Mouse (Mus musculus): ENCODE measurements at regions not wholly inside any gene's neighbourhood (a gene's known extent, or its start where the extent isn't known, plus 50 kb on each side); places are given as distances from the start of the nearest gene placed in this dataset.
"Not testable (repeated sequence)": the region's sequence is repeated elsewhere in the genome, so short reads cannot be mapped to it uniquely, and the experiment has no call there.

- no peaks in the 10 kb centered on the region for H3K27me3 ChIP-seq (replicated peaks)
- no peaks in the 10 kb centered on the region for H3K9me3 ChIP-seq
- H3K4me3 ChIP-seq (replicated peaks) = no peak overlapping the region
- H3K27ac ChIP-seq = no peak overlapping the region
- H3K9ac ChIP-seq = no peak overlapping the region
- no peaks in the 10 kb centered on the region for H3K4me1 ChIP-seq (replicated peaks)
- ATAC-seq = no peak
- no peak overlapping the region for H3K4me2 ChIP-seq (replicated peaks)
- 61% methylated on average over 5 of the region's 5 CpGs for WGBS
- H3K36me3 ChIP-seq = no peaks in the 10 kb centered on the region
Measured at GRCm38 (mm10) chr10:37760542-37761367, 622.0 kb upstream of the Marcks start.

GRCm38 (mm10) chr10:37741581-37741980 lies 602.9 kb upstream of the Marcks start:
- H3K36me3 ChIP-seq = no peaks in the 10 kb centered on the region
- H3K4me3 ChIP-seq (replicated peaks) = no peak overlapping the region
- H3K4me2 ChIP-seq (replicated peaks) = no peak overlapping the region
- ATAC-seq = no peak
- 26% methylated on average over 2 of the region's 2 CpGs for WGBS
- H3K27ac ChIP-seq = no peak overlapping the region
- H3K4me1 ChIP-seq (replicated peaks) = no peaks in the 10 kb centered on the region
- H3K9me3 ChIP-seq = no peaks in the 10 kb centered on the region
- H3K9ac ChIP-seq = no peak overlapping the region
- no peaks in the 10 kb centered on the region for H3K27me3 ChIP-seq (replicated peaks)

GRCm38 (mm10) chr10:37739024-37739423 lies 600.3 kb upstream of the Marcks start:
- Histone ChIP-seq H3K9me3 (no peaks in the 10 kb centered on the region), H3K4me3 (replicated peaks) (no peak overlapping the region), H3K27ac (no peak overlapping the region), H3K27me3 (replicated peaks) (no peaks in the 10 kb centered on the region), H3K4me1 (replicated peaks) (no peaks in the 10 kb centered on the region), H3K9ac (no peak overlapping the region), H3K36me3 (no peaks in the 10 kb centered on the region), H3K4me2 (replicated peaks) (no peak overlapping the region)
- no peak for ATAC-seq
- 51% methylated on average over 2 of the region's 2 CpGs for WGBS

- Histone ChIP-seq H3K4me2 (replicated peaks) (no peak overlapping the region), H3K4me1 (replicated peaks) (no peaks in the 10 kb centered on the region), H3K4me3 (replicated peaks) (no peak overlapping the region), H3K27ac (no peak overlapping the region), H3K27me3 (replicated peaks) (no peaks in the 10 kb centered on the region), H3K9me3 (no peaks in the 10 kb centered on the region), H3K36me3 (no peaks in the 10 kb centered on the region), H3K9ac (no peak overlapping the region)
- no peak for ATAC-seq
- 58% methylated on average over 4 of the region's 4 CpGs for WGBS
Measured at GRCm38 (mm10) chr10:37725609-37726008, 586.9 kb upstream of the Marcks start.

DNA sequence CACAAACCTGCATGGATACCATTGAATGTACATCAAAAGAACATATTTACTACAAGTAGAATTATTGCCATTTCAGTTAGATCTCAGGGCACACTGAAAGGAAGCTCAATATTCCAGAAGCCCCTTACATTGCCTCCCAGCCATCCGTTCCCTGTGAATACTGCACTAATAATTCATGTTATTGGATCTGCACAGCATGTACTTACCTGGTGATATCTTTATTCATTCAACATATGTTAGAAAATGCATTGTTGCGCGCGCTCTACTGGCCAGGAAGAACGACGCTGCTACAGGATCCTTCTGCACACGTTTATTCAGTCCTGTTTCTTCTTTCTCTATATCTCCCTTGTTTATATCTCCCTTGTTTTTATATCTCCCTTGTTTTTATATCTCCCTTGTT lies 586.3 kb upstream of the Marcks start:
- not testable (repeated sequence) for ATAC-seq; H3K4me3 ChIP-seq (replicated peaks); H3K27ac ChIP-seq; H3K4me1 ChIP-seq (replicated peaks); H3K27me3 ChIP-seq (replicated peaks); H3K9me3 ChIP-seq; H3K4me2 ChIP-seq (replicated peaks); H3K36me3 ChIP-seq; H3K9ac ChIP-seq
- 76% methylated on average over 7 of the region's 7 CpGs for WGBS

DNA sequence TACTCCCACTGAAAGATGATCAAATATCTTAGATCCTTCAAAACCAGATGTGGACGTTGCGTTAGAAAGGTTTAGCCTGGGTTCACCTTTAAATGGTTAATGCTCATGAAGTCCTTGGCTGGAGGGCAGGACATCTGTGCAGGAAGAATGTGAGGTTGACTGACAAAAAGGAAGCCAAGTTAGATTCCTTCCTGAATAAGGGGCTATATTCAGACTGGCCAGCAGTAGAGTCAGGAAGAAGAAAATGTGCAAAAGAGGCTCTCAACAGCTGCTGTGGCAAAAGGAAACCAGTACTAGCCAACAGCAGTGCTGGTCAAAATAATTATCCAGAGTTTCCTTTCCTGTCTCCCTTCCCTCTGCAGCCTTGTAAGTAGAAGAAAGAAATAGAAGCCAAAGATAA lies 582.0 kb upstream of the Marcks start:
- Histone ChIP-seq H3K27me3 (replicated peaks) (no peaks in the 10 kb centered on the region), H3K27ac (no peak overlapping the region), H3K4me3 (replicated peaks) (no peak overlapping the region), H3K36me3 (no peaks in the 10 kb centered on the region), H3K4me2 (replicated peaks) (no peak overlapping the region), H3K9ac (no peak overlapping the region), H3K9me3 (no peaks in the 10 kb centered on the region), H3K4me1 (replicated peaks) (no peaks in the 10 kb centered on the region)
- no peak for ATAC-seq
- 77% methylated on average over 2 of the region's 2 CpGs for WGBS

GRCm38 (mm10) chr10:37716946-37717345 lies 578.2 kb upstream of the Marcks start:
- no peak overlapping the region for H3K27ac ChIP-seq
- no peaks in the 10 kb centered on the region for H3K9me3 ChIP-seq
- no peaks in the 10 kb centered on the region for H3K36me3 ChIP-seq
- no peak overlapping the region for H3K9ac ChIP-seq
- no peaks in the 10 kb centered on the region for H3K4me1 ChIP-seq (replicated peaks)
- no peak overlapping the region for H3K4me3 ChIP-seq (replicated peaks)
- no peak overlapping the region for H3K4me2 ChIP-seq (replicated peaks)
- no peak for ATAC-seq
- no peaks in the 10 kb centered on the region for H3K27me3 ChIP-seq (replicated peaks)

- H3K9ac ChIP-seq = no peak overlapping the region
- no peaks in the 10 kb centered on the region for H3K9me3 ChIP-seq
- no peak for ATAC-seq
- no peaks in the 10 kb centered on the region for H3K27me3 ChIP-seq (replicated peaks)
- no peak overlapping the region for H3K27ac ChIP-seq
- no peak overlapping the region for H3K4me3 ChIP-seq (replicated peaks)
- H3K4me2 ChIP-seq (replicated peaks) = no peak overlapping the region
- no peaks in the 10 kb centered on the region for H3K36me3 ChIP-seq
- H3K4me1 ChIP-seq (replicated peaks) = no peaks in the 10 kb centered on the region
Measured at GRCm38 (mm10) chr10:37711459-37711858, 572.7 kb upstream of the Marcks start.

DNA sequence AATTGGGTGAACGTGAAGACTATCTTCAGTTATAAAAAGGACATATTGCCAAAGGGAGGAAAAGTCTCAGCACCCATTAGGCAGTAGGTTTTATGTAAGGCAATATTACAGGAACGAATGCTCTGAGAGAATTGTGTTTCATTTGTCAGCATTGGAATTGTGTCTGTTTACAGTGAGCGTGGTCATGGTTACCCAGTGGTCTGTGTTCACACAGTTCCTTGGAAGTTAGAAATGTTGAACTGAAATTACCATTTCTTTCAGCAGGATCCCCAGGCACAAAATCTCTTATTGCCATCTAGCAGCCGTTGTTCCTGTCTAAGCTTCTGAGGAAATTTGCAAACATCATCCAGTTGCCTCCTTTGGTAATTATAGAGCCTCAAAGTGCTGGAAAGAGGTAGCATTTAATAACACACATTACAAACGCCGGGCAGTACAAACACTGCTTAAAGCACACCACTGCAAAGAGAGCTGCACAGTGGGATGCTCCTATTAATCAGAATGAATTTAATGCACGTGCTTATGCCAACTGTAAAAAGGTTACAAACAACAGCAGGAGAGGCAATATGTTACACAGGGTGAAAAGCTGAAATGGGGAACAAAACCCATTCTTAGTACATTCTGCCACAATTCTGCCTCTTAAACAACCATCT lies 555.4 kb upstream of the Marcks start:
- H3K9me3 ChIP-seq = no peaks in the 10 kb centered on the region
- ATAC-seq = no peak
- no peaks in the 10 kb centered on the region for H3K4me1 ChIP-seq (replicated peaks)
- 64% methylated on average over 7 of the region's 7 CpGs for WGBS
- H3K9ac ChIP-seq = no peak overlapping the region
- H3K4me2 ChIP-seq (replicated peaks) = no peak overlapping the region
- H3K4me3 ChIP-seq (replicated peaks) = no peak overlapping the region
- H3K36me3 ChIP-seq = no peaks in the 10 kb centered on the region
- H3K27me3 ChIP-seq (replicated peaks) = no peaks in the 10 kb centered on the region
- H3K27ac ChIP-seq = no peak overlapping the region

DNA sequence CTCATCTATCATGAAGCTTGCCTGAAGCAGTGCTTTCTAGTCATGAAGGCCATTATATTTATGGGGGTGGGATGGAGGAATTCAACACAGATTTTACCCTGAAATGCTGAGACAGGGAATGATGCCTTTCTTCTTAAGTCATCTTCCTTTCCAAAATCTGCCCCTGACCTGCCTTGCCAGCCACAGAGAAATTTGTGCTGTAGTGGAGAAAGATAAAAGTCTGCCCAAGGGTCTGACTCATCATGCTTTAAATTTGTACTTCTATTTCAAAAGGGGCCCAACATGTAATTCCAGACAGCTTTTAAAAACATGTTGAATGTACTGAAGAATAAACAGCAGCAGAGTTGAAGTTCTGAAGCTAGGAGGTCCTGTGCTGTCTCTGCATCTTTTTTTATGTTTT lies 554.1 kb upstream of the Marcks start:
- no peaks in the 10 kb centered on the region for H3K27me3 ChIP-seq (replicated peaks)
- H3K4me3 ChIP-seq (replicated peaks) = no peak overlapping the region
- no peak overlapping the region for H3K4me2 ChIP-seq (replicated peaks)
- ATAC-seq = no peak
- no peaks in the 10 kb centered on the region for H3K36me3 ChIP-seq
- no peaks in the 10 kb centered on the region for H3K9me3 ChIP-seq
- no peaks in the 10 kb centered on the region for H3K4me1 ChIP-seq (replicated peaks)
- H3K27ac ChIP-seq = no peak overlapping the region
- no peak overlapping the region for H3K9ac ChIP-seq

GRCm38 (mm10) chr10:37691939-37692338 lies 553.2 kb upstream of the Marcks start:
- no peak overlapping the region for H3K4me2 ChIP-seq (replicated peaks)
- H3K27me3 ChIP-seq (replicated peaks) = no peaks in the 10 kb centered on the region
- no peaks in the 10 kb centered on the region for H3K9me3 ChIP-seq
- WGBS = 63% methylated on average over 2 of the region's 2 CpGs
- H3K9ac ChIP-seq = no peak overlapping the region
- H3K4me3 ChIP-seq (replicated peaks) = no peak overlapping the region
- H3K4me1 ChIP-seq (replicated peaks) = no peaks in the 10 kb centered on the region
- H3K27ac ChIP-seq = no peak overlapping the region
- H3K36me3 ChIP-seq = no peaks in the 10 kb centered on the region
- ATAC-seq = no peak

GRCm38 (mm10) chr10:37683101-37683500 lies 544.4 kb upstream of the Marcks start:
- H3K4me2 ChIP-seq (replicated peaks) = no peak overlapping the region

GRCm38 (mm10) chr10:37680601-37681000 lies 541.9 kb upstream of the Marcks start:
- no peaks in the 10 kb centered on the region for H3K36me3 ChIP-seq

More at GRCm38 (mm10) chr10:37683101-37683500, 544.4 kb upstream of the Marcks start:
- Histone ChIP-seq H3K27ac (no peak overlapping the region), H3K4me3 (replicated peaks) (no peak overlapping the region), H3K9ac (no peak overlapping the region), H3K27me3 (replicated peaks) (no peaks in the 10 kb centered on the region), H3K36me3 (no peaks in the 10 kb centered on the region), H3K9me3 (no peaks in the 10 kb centered on the region), H3K4me1 (replicated peaks) (no peaks in the 10 kb centered on the region)
- ATAC-seq = no peak

More at GRCm38 (mm10) chr10:37680601-37681000, 541.9 kb upstream of the Marcks start:
- ATAC-seq = no peak
- Histone ChIP-seq H3K9me3 (no peaks in the 10 kb centered on the region), H3K27me3 (replicated peaks) (no peaks in the 10 kb centered on the region), H3K4me3 (replicated peaks) (no peak overlapping the region), H3K9ac (no peak overlapping the region), H3K27ac (no peak overlapping the region), H3K4me1 (replicated peaks) (no peaks in the 10 kb centered on the region), H3K4me2 (replicated peaks) (no peak overlapping the region)

All from intestine, embryonic 15.5 days (tissue).